Mouse (Mus musculus) midbrain, embryonic 14.5 days (tissue): Measurements from ENCODE around the gene Tbr1. TPM values are rescaled to one million over a fixed set of nuclear protein-coding genes. Genes with fewer than 3 reads are reported as not detected.

ENCODE experiments used
- ATAC-seq: fragments of 200-750 bp; cut with Nextera tagmentation; 2 replicates; pipeline ENCODE4 v1.8.0; 2017; ENCODE audit warnings: moderate number of reproducible peaks, moderate library complexity; ENCODE audit not compliant: low FRiP score, low TSS enrichment
- DNase-seq: peaks from one replicate; pipeline ENCODE4 v3.0.0-alpha.2; 2015
- H3K27ac ChIP-seq: fragments of 300-500 bp; sonication (generic); replicated peaks from 2 replicates; pipeline ENCODE4 v1.5.1; 2014; ENCODE audit warnings: mild to moderate bottlenecking, low read depth, low read length, moderate library complexity
- H3K27me3 ChIP-seq: fragments of 300-500 bp; sonication (generic); 2 replicates; pipeline ENCODE4 v1.6.1; 2014; ENCODE audit warnings: low read length, control low read depth, mixed read lengths; ENCODE audit not compliant: control insufficient read depth, insufficient read depth
- H3K36me3 ChIP-seq: fragments of 300-500 bp; sonication (generic); 2 replicates; pipeline ENCODE4 v1.6.1; 2014; ENCODE audit warnings: low read length, control low read depth; ENCODE audit not compliant: control insufficient read depth, insufficient read depth
- H3K4me1 ChIP-seq: fragments of 300-500 bp; sonication (generic); 2 replicates; pipeline ENCODE4 v1.6.1; 2014; ENCODE audit warnings: mild to moderate bottlenecking, antibody characterized with exemption, low read length, control low read depth; ENCODE audit not compliant: control insufficient read depth, insufficient read depth
- H3K4me2 ChIP-seq: fragments of 300-500 bp; sonication (generic); 2 replicates; pipeline ENCODE4 v1.6.1; 2014; ENCODE audit warnings: mild to moderate bottlenecking, low read length, moderate library complexity
- H3K4me3 ChIP-seq: fragments of 300-500 bp; sonication (generic); replicated peaks from 2 replicates; pipeline ENCODE4 v1.5.1; 2014; ENCODE audit warnings: low read depth, low read length
- H3K9ac ChIP-seq: fragments of 300-500 bp; sonication (generic); replicated peaks from 2 replicates; pipeline ENCODE4 v1.6.1; 2014; ENCODE audit warnings: mild to moderate bottlenecking, low read length, moderate library complexity
- H3K9me3 ChIP-seq: fragments of 300-500 bp; sonication (generic); 2 replicates; pipeline ENCODE4 v1.6.1; 2016; ENCODE audit warnings: low read length, control low read depth, mixed read lengths; ENCODE audit not compliant: control insufficient read depth
- WGBS: fragments of 180-500 bp; shearing (Covaris S2); extraction: QIAGEN DNeasy Blood & Tissue Kit; methylation state at CpG from one replicate; pipeline ENCODE4 v1.1.7; 2014; 5-methylcytosine and 5-hydroxymethylcytosine counted together
- microRNA-seq: library from miRNA; unstranded; fragments of <30 nt; microRNA quantifications from one replicate; pipeline ENCODE4, GENCODE M21; 2016
- polyA plus RNA-seq: library from polyadenylated mRNA; unstranded; fragments of >200 nt; fragmentation: Nextera tagmentation; extraction: Ambion mirVana; gene quantifications from 2 replicates; pipeline ENCODE4 v1.2.1, GENCODE M21; 2014

Tbr1 gene
- polyA plus RNA-seq, 1 experiment from 2014 or later, result 1.1 TPM

DNA sequence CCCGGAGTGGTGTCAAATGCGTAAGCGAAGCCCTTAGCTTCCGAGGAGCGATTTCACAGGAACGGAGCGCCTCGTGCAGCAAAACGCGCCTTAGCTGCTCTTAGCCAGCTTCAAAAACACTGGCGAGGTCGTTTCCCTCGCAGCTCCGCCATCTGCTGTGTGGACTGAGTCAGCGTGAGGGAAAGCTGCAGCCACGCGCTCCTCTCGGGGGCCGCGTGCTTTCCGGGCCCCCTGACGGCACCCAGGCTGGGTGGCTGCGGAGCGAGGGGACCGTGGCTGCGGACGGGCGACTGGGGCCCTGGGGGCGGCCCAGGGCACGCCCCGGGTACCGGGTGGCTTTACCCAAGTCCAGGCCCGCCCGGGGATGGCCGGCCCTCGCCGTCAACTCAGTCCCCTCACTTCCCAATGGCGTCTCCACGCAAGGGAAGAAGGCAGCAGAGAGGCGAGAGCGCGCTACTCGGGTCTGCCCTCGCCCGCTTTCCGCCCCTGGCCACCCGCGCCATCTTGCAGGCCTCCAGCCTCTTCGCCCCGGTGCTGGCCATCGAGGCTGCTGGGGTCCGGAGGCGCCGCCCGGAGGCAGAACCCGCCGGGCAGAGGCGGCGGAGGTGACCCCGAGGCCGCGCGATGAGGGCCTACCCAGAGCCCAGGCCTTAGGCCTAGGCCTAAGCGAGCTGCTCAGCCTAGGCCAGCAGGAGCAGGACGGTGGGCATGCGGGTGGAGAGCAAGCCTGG is 13.0 kb downstream of the Tbr1 start:
- H3K27ac ChIP-seq, result peak overlapping the region; percentile 81
- 0 out of 2 replicates have a peak, but pooled peaks cover 16% of the 10 kb centered on the region for H3K4me1 ChIP-seq
- DNase-seq (peak; percentile 65), ATAC-seq (peak; percentile 68)
- H3K27me3 ChIP-seq, result peaks cover 50% of the 10 kb centered on the region
- 2% methylated on average over 66 of the region's 66 CpGs for WGBS
- H3K36me3 ChIP-seq, result no peaks in the 10 kb centered on the region
- H3K4me2 ChIP-seq, result peak overlapping the region; percentile 85
- H3K4me3 ChIP-seq, result peak overlapping the region; percentile 42
- H3K9me3 ChIP-seq, result no peaks in the 10 kb centered on the region
- H3K9ac ChIP-seq, result peak overlapping the region; percentile 62

DNA sequence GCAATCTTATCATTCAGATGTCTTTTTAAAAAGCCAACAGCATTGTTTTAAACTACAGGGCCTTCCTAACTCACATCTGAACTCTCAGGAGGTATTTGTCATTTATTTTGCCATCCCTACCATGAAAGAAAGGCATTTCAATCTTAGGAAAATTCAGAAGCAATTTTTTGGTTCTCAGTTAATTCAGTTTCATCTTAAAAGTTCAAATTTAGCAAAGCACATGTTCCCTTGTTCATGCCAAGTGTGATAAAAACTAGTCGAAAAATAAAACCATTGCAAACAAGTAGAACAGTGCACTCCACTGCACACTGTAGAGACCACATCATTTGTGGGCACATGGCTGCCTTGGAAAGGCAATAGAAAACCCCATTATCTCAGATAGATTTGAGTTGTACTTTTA is 15.5 kb downstream of the Tbr1 start:
- DNase-seq, result no peak
- no peak for ATAC-seq
- H3K36me3 ChIP-seq, result no peaks in the 10 kb centered on the region
- H3K27me3 ChIP-seq, result peaks cover 26% of the 10 kb centered on the region
- 88% methylated on average over 1 of the region's 1 CpGs for WGBS
- H3K9me3 ChIP-seq, result no peaks in the 10 kb centered on the region
- no peak overlapping the region for H3K4me2 ChIP-seq
- H3K27ac ChIP-seq, result no peak overlapping the region
- H3K4me3 ChIP-seq, result no peak overlapping the region
- no peak overlapping the region for H3K9ac ChIP-seq
- H3K4me1 ChIP-seq, result 0 out of 2 replicates have a peak, but pooled peaks cover 4% of the 10 kb centered on the region

DNA sequence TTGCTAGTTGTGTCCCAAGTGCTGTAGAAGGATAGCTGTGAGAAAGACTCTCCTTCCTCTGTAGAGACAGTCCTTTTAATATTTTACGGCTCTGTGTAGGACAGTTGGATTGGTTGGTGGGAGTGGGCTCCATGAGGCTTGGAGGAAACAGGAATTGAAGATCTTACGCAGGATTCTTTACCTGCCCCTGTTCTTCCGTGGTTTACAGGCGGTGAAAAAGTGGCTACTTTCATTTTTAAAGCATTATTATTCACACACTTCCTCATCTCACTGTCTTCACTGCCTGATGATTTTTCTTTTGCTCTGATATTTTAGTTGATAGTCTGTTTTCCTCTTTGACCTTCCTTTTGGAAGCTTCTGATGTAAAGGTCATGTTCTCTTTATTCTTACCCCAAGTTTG is 17.5 kb downstream of the Tbr1 start:
- no peak for DNase-seq
- WGBS, result 82% methylated on average over 4 of the region's 4 CpGs
- no peaks in the 10 kb centered on the region for H3K9me3 ChIP-seq
- 0 out of 2 replicates have a peak, but pooled peaks cover 4% of the 10 kb centered on the region for H3K4me1 ChIP-seq
- H3K27me3 ChIP-seq, result peaks cover 8% of the 10 kb centered on the region; the same call in 1 of the 2 replicates
- no peak overlapping the region for H3K9ac ChIP-seq
- no peak overlapping the region for H3K4me2 ChIP-seq
- no peaks in the 10 kb centered on the region for H3K36me3 ChIP-seq
- no peak overlapping the region for H3K4me3 ChIP-seq
- no peak for ATAC-seq
- H3K27ac ChIP-seq, result no peak overlapping the region

DNA sequence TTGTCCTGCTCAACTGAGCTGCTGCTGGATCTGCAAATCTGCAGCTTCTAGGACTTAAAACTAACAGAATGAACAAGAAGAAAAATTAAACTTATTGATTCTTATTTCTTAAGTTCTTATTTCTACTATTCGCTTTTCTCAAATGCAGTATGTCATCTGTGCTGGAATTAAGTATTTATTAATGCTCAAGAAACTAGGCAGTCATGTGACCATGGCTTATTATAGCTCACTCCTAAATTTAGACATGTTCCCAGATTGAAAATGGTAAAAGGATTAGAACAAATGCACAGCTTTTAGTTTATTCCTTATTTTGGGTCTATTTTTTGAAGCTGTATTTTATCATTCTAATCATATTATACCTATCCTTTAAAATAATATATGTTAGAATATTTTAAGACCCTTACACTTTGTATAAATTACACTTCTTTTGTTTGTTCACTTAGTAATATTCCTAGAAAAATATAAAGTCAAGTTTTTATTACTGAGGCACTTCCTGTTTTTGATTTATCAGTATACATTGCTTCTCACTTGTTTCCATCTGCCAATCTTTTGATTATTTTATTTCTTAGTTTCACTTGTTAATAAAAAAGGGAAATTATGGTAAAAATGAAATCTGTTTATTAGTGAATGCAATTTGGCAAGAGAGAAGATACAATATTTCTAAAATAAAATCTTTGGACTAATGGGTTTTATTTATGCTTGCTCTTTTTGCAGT is 20.9 kb downstream of the Tbr1 start:
- Histone ChIP-seq H3K4me2 (no peak overlapping the region), H3K9ac (no peak overlapping the region), H3K4me3 (no peak overlapping the region), H3K36me3 (no peaks in the 10 kb centered on the region), H3K27ac (no peak overlapping the region), H3K27me3 (no peaks in the 10 kb centered on the region), H3K9me3 (no peaks in the 10 kb centered on the region), H3K4me1 (no peaks in the 10 kb centered on the region)
- 87% methylated on average over 1 of the region's 1 CpGs for WGBS
- no peak for ATAC-seq
- DNase-seq, result no peak

DNA sequence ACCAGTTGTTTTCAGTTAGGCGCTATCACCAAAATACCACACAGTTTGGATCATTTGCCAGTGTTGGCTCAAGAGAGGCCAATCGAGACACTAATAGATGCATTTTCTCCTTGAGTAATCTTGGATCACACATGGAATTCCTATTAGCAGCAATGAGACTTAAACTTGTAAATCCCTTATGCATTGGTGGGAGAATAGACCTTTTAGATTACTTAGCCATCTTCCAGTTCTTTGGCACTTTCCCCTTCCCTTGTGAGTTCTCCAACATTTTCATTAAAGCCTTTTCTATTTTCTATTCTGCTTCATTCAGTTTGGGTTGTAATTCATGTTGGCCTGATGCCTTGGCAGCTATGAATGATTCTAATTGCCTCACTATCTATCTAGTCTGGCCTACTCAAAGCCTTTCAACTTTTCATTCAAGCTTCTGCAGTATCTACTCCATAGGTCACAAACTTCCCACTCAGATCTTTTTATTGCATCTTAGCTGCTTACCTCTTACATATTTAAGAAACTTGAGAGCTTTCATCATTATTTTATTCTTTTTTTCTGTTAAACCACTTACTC is 34.6 kb downstream of the Tbr1 start:
- H3K4me2 ChIP-seq, result no peak overlapping the region

More for the DNA sequence above, 34.6 kb downstream of the Tbr1 start:
- no peak for ATAC-seq
- H3K9ac ChIP-seq, result no peak overlapping the region
- H3K27me3 ChIP-seq, result no peaks in the 10 kb centered on the region
- WGBS, result 87% methylated on average over 2 of the region's 2 CpGs
- no peaks in the 10 kb centered on the region for H3K9me3 ChIP-seq
- no peak for DNase-seq
- no peaks in the 10 kb centered on the region for H3K36me3 ChIP-seq
- H3K27ac ChIP-seq, result no peak overlapping the region
- H3K4me1 ChIP-seq, result no peaks in the 10 kb centered on the region
- H3K4me3 ChIP-seq, result no peak overlapping the region

Small RNA genes within 50 kb of the gene (microRNA-seq; reads per million reads assigned to microRNA genes)
- not detected for gene Gm22403

Other genes starting within 250 kb of the Tbr1 start
- 33.3 and 37.1 TPM in 2 replicates for gene Tank, start 224.3 kb upstream of the Tbr1 start, polyA plus RNA-seq
- gene Psmd14, start 91.2 kb upstream of the Tbr1 start, polyA plus RNA-seq, result 205 and 241 TPM in 2 replicates
- gene Slc4a10, start 243.5 kb downstream of the Tbr1 start, polyA plus RNA-seq, result 20.1 and 22.1 TPM in 2 replicates